Mouse (Mus musculus) testis, postnatal 10 days (tissue): ENCODE measurements around the gene Ctdsp1.
A peak's percentile ranks its signal among the peaks of the same experiment; 100 is the strongest.

Source experiments
- DNase-seq: peaks from one replicate; pipeline ENCODE4 v3.0.0; 2021; ENCODE audit warnings: low spot score

Gene Ctdsp1

GRCm38 (mm10) chr1:74376396-74376795, 14.9 kb upstream of the Ctdsp1 start:
- DNase-seq, result no peak

GRCm38 (mm10) chr1:74379058-74379504, 12.2 kb upstream of the Ctdsp1 start:
- DNase-seq, result no peak

- DNase-seq, result no peak
These were observed 10.8 kb upstream of the Ctdsp1 start for GRCm38 (mm10) chr1:74380484-74380883.

- DNase-seq, result no peak
These were observed 9.7 kb upstream of the Ctdsp1 start for GRCm38 (mm10) chr1:74381588-74382021.

- no peak for DNase-seq
These were observed 7.9 kb upstream of the Ctdsp1 start for GRCm38 (mm10) chr1:74383385-74383784.

GRCm38 (mm10) chr1:74384525-74384924, 6.8 kb upstream of the Ctdsp1 start:
- no peak for DNase-seq

GRCm38 (mm10) chr1:74385064-74385463, 6.2 kb upstream of the Ctdsp1 start:
- no peak for DNase-seq

- no peak for DNase-seq
These were observed 5.8 kb upstream of the Ctdsp1 start for GRCm38 (mm10) chr1:74385531-74385930.

- DNase-seq, result no peak
These were observed 5.0 kb upstream of the Ctdsp1 start for GRCm38 (mm10) chr1:74386363-74386713.

GRCm38 (mm10) chr1:74386714-74387385, 4.5 kb upstream of the Ctdsp1 start:
- peak; percentile 93 for DNase-seq

GRCm38 (mm10) chr1:74387386-74387988, 3.8 kb upstream of the Ctdsp1 start:
- no peak for DNase-seq

GRCm38 (mm10) chr1:74388398-74388920, 2.9 kb upstream of the Ctdsp1 start:
- DNase-seq, result no peak

- peak; percentile 59 for DNase-seq
These were observed 1.4 kb upstream of the Ctdsp1 start for GRCm38 (mm10) chr1:74389831-74390286.

GRCm38 (mm10) chr1:74390287-74390906, 912 bp upstream of the Ctdsp1 start:
- peak; percentile 87 for DNase-seq

GRCm38 (mm10) chr1:74391844-74392441, 634 bp downstream of the Ctdsp1 start:
- DNase-seq, result peak; percentile 91

GRCm38 (mm10) chr1:74392446-74392994, 1.2 kb downstream of the Ctdsp1 start:
- DNase-seq, result peak; percentile 60

- DNase-seq, result no peak
These were observed 1.7 kb downstream of the Ctdsp1 start for GRCm38 (mm10) chr1:74393010-74393409.

GRCm38 (mm10) chr1:74393697-74394096, 2.4 kb downstream of the Ctdsp1 start:
- no peak for DNase-seq

GRCm38 (mm10) chr1:74394311-74394710, 3.0 kb downstream of the Ctdsp1 start:
- DNase-seq, result no peak

- DNase-seq, result no peak
These were observed 3.5 kb downstream of the Ctdsp1 start for GRCm38 (mm10) chr1:74394858-74395257.

- DNase-seq, result no peak
These were observed 4.0 kb downstream of the Ctdsp1 start for GRCm38 (mm10) chr1:74395290-74395689.
